Mouse (Mus musculus) ES-E14 (cell line): ENCODE results near the gene Patz1.

Experiments
- CHD2 ChIP-seq: IDR thresholded peaks from 2 replicates; pipeline ENCODE4 v1.6.1; 2014; ENCODE audit warnings: mild to moderate bottlenecking, low read depth, low read length, inconsistent platforms
- HCFC1 ChIP-seq: IDR thresholded peaks from 2 replicates; pipeline ENCODE4 v1.6.1; 2012; ENCODE audit warnings: low read length, inconsistent platforms, borderline replicate concordance; ENCODE audit not compliant: insufficient read depth
- MAFK ChIP-seq: IDR thresholded peaks from 2 replicates; pipeline ENCODE4 v1.6.1; 2014; ENCODE audit warnings: mild to moderate bottlenecking, low read depth, low read length, inconsistent platforms; ENCODE audit not compliant: insufficient read depth
- ZC3H11A ChIP-seq: IDR thresholded peaks from 2 replicates; pipeline ENCODE4 v1.6.1; 2012; ENCODE audit warnings: low read depth, mild to moderate bottlenecking, inconsistent platforms, low read length, borderline replicate concordance
- ZNF384 ChIP-seq: IDR thresholded peaks from 2 replicates; pipeline ENCODE4 v1.6.1; 2012; ENCODE audit warnings: low read depth, low read length, inconsistent platforms

DNA sequence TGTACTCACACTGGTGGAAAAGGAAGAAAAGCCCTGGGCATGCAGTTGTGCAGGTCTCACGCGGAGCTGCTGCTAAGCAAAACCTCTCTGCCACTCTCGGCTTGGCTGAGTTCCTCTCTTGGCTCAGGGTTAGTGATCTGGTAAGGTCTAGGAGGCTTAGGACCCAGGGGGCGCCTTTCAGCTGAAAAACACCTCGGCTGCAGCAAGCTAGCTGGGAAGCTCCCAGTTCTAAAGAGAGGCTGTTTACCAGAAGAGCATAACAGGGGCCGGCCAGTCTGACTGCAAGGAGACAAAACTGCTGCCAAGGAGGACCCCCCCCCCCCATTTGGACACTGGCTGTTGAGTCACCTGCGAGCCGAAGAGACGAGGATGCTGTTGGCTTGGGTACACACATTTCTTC is 41.9 kb downstream of the Patz1 start:
- TF ChIP-seq HCFC1 (no peak), ZNF384 (no peak), ZC3H11A (no peak), MAFK (no peak), CHD2 (no peak)
